Mouse (Mus musculus) G1E (cell line): ENCODE results near the gene Coq8a. TPM values are rescaled to one million over a fixed set of nuclear protein-coding genes. Genes with fewer than 3 reads are reported as not detected.

Source experiments
- ATAC-seq: 2 replicates; pipeline ENCODE4 v1.8.0; 2016; ENCODE audit warnings: mild to moderate bottlenecking; ENCODE audit not compliant: insufficient number of reproducible peaks, poor library complexity, low FRiP score, severe bottlenecking; ENCODE audit errors: extremely low read depth
- DNase-seq: peaks from one replicate; pipeline ENCODE4 v3.0.0; 2012; ENCODE audit warnings: low spot score
- H3K27me3 ChIP-seq: 2 replicates; pipeline ENCODE4 v1.6.1; 2012; ENCODE audit warnings: mild to moderate bottlenecking, low read length, inconsistent platforms; ENCODE audit not compliant: insufficient read depth
- H3K36me3 ChIP-seq: replicated peaks from 2 replicates; pipeline ENCODE3; 2012; ENCODE audit warnings: mild to moderate bottlenecking, inconsistent platforms
- H3K4me1 ChIP-seq: 2 replicates; pipeline ENCODE4 v1.6.1; 2012; ENCODE audit warnings: low read depth, low read length, inconsistent platforms, mixed read lengths; ENCODE audit not compliant: insufficient read depth
- H3K4me3 ChIP-seq: 2 replicates; pipeline ENCODE4 v1.5.1; 2012; ENCODE audit warnings: low read depth, mild to moderate bottlenecking, inconsistent platforms, low read length, moderate library complexity, mixed read lengths
- H3K9me3 ChIP-seq: replicated peaks from 2 replicates; pipeline ENCODE4 v1.6.1; 2012; ENCODE audit warnings: inconsistent platforms
- CTCF ChIP-seq: IDR thresholded peaks from 2 replicates; pipeline ENCODE4 v1.5.1; 2012; ENCODE audit warnings: low read depth, low read length, inconsistent platforms, mixed read lengths
- GATA1 ChIP-seq: IDR thresholded peaks from 2 replicates; pipeline ENCODE4 v1.6.1; 2012; ENCODE audit warnings: borderline replicate concordance, low read length, inconsistent platforms, mixed read lengths
- GATA2 ChIP-seq: IDR thresholded peaks from 2 replicates; pipeline ENCODE4 v1.6.1; 2012; ENCODE audit warnings: low read depth, low read length, inconsistent platforms, borderline replicate concordance
- POLR2AphosphoS5 ChIP-seq: IDR thresholded peaks from 2 replicates; pipeline ENCODE4 v1.6.1; 2012; ENCODE audit warnings: low read depth, low read length, inconsistent platforms; ENCODE audit not compliant: insufficient replicate concordance
- TAL1 ChIP-seq: conservative IDR thresholded peaks from 2 replicates; pipeline ENCODE4 v1.6.1; 2012; ENCODE audit warnings: low read depth, low read length, inconsistent platforms, mixed read lengths
- polyA plus RNA-seq: library from polyadenylated mRNA; stranded (reverse); fragments of >175 nt; gene quantifications from 2 replicates; pipeline ENCODE4 v1.2.3, GENCODE M21; 2012
- total RNA-seq, 2 experiments: library from RNA; stranded (forward) in 1 of 2; stranded (reverse) in 1 of 2; fragments of 200-1000 nt in 1 of 2; fragments of >200 nt in 1 of 2; fragmentation: Nextera tagmentation in 1 of 2; gene quantifications; 2 replicates each; pipeline ENCODE4 v1.2.3; 2014 to 2017

The Coq8a gene
- total and polyA plus RNA-seq, 3 experiments, result 4.0 to 6.2 (median 4.4) TPM

DNA sequence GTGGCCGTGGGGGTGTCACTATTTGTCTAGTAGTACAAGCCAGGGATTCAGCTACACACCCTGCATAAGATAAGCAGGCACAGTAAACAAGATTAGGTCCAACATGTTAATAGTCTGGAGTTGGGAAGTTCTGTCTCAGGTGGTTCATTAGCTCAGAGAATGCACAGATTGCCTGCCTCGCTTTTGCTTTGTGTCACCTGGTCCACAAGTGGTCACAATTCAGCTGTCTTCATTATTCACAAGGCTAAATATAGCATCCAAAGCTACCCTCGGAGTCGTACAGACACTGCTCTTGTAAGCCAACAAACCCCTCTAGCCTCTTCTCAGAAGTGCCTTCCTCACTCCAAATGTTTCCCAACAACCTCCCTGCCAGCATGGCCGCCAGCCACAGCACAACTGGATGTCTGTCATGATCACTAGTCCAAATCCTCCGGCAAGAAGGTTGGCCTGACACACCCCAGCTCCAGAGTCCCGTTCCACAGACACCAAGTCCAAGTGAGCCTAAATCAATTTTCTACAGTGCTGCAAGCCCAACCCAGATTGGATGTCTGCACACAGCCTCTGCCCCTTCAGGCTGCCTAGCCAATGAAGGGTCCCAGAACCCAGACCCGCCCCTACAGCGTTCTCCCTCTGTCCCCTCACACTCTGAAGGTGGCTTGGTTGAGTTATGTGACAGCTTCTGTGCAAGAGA lies 4.5 kb downstream of the Coq8a start:
- no peak for TF ChIP-seq CTCF
- TF ChIP-seq POLR2AphosphoS5, result no peak
- TF ChIP-seq GATA1, result no peak
- no peak for TF ChIP-seq TAL1
- TF ChIP-seq GATA2, result no peak
- Histone ChIP-seq H3K27me3 (peaks cover 50% of the 10 kb centered on the region), H3K36me3 (no peaks in the 10 kb centered on the region), H3K4me3 (peak overlapping the region; percentile 86), H3K9me3 (no peaks in the 10 kb centered on the region), H3K4me1 (peaks cover 36% of the 10 kb centered on the region)
- ATAC-seq (no peak), DNase-seq (peak; percentile 37)

DNA sequence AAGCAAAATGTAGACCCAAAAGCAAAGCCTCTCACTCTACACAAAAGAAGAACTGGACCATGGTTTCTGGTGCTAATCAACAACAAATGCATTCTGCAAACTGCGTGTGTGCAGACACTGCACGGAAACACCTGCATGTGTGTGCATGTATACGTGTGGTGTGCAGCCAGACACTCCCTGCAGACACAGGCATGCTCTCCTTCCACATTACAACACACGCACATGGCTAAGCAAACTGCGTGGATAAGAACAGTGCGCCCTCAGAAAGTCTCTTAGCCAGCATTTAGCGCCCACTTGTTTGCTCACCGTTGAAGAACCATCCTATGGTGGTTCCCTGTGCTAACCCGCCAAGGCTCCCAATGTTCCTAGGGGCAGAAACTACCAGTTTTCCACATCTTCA lies 5.4 kb downstream of the Coq8a start:
- Histone ChIP-seq H3K4me3 (no peak overlapping the region), H3K27me3 (peaks cover 44% of the 10 kb centered on the region), H3K4me1 (peaks cover 31% of the 10 kb centered on the region), H3K9me3 (no peaks in the 10 kb centered on the region), H3K36me3 (no peaks in the 10 kb centered on the region)
- ATAC-seq (no peak), DNase-seq (no peak)
- TF ChIP-seq POLR2AphosphoS5, result no peak
- no peak for TF ChIP-seq GATA1
- TF ChIP-seq TAL1, result no peak
- no peak for TF ChIP-seq CTCF
- no peak for TF ChIP-seq GATA2

DNA sequence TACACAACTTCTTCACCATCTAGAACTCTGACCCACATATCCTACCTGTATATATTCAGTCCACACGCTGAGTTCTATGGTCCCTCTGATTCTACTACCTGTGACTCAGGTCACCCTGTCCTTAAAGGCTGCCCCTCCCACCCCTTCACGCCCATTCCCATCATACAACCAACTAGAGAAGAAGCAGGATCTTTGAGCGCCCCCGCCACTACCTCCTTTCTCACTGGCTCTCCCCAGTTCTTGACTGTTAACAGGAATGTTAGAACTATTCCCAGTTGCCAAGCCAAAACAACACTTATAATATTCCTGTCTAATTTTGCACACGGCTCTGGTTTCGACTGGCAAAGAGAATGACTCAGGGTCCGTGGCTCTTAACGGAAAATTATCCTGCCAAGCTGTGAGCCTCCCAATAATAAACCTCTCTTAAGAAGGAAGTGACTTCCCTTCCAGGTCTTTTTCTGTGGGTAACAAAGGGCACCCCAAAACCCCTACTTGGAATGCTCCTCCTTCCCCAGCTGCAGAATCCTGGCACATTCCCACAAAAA lies 5.9 kb downstream of the Coq8a start:
- H3K9me3 ChIP-seq, result no peaks in the 10 kb centered on the region
- TF ChIP-seq TAL1 (no peak), GATA1 (no peak), POLR2AphosphoS5 (no peak), CTCF (no peak), GATA2 (no peak)
- no peak overlapping the region for H3K4me3 ChIP-seq
- no peak for ATAC-seq
- H3K4me1 ChIP-seq, result peaks cover 29% of the 10 kb centered on the region
- H3K36me3 ChIP-seq, result no peaks in the 10 kb centered on the region
- H3K27me3 ChIP-seq, result peaks cover 43% of the 10 kb centered on the region
- DNase-seq, result no peak

DNA sequence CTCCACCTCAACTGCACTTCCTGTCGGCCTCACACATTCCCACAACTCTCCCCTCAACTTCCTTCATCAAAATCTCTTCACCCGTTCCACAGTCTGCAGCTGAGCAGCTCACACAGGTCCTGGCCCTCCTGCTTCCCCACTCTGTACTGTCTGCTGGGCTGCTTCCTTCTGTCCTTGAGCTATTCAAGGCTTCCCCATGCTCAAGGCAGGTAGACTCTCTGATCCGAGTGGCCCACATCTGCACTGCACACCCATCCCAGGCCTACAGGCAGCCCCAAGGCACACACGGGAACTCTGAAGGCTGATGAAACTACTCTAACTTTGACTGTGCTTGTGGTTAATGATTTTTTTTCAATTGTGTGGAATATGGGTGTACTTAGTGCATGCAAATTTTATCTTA lies 6.5 kb downstream of the Coq8a start:
- no peak for ATAC-seq
- Histone ChIP-seq H3K27me3 (peaks cover 47% of the 10 kb centered on the region), H3K9me3 (no peaks in the 10 kb centered on the region), H3K4me1 (peaks cover 29% of the 10 kb centered on the region), H3K4me3 (no peak overlapping the region), H3K36me3 (no peaks in the 10 kb centered on the region)
- TF ChIP-seq GATA1, result no peak
- TF ChIP-seq TAL1, result no peak
- no peak for TF ChIP-seq POLR2AphosphoS5
- TF ChIP-seq GATA2, result no peak
- TF ChIP-seq CTCF, result no peak
- DNase-seq, result no peak

DNA sequence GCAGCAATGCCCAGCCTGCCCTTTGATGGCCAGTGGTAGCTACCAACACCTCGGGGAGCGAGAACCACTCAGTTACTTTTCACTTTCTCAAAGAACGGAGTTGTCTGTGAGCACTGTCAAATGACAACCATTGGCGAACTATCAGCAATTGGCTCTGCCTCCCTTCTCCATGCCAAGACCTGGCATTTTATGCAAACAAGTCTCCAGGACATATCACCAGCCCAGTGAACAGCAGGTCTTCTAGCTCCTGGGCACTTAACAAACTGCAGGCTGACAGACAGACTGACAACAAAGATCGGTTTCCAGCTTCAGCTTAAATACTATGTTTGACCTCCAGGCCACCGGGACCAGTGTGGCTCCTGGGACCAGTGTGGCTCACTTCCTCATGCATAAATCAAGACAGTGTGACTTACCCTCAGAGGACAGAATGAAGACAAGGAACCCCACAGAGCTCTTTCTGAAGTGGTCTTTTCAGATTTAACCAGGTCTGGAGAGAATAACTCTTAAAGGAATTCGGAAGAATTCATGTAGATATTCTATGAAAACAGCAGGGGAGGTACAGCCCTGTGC lies 7.7 kb downstream of the Coq8a start:
- Histone ChIP-seq H3K4me1 (peaks cover 29% of the 10 kb centered on the region), H3K4me3 (no peak overlapping the region), H3K9me3 (no peaks in the 10 kb centered on the region), H3K27me3 (peaks cover 49% of the 10 kb centered on the region), H3K36me3 (no peaks in the 10 kb centered on the region)
- ATAC-seq (no peak), DNase-seq (no peak)
- TF ChIP-seq GATA2 (no peak), CTCF (no peak), GATA1 (no peak), POLR2AphosphoS5 (no peak), TAL1 (no peak)

DNA sequence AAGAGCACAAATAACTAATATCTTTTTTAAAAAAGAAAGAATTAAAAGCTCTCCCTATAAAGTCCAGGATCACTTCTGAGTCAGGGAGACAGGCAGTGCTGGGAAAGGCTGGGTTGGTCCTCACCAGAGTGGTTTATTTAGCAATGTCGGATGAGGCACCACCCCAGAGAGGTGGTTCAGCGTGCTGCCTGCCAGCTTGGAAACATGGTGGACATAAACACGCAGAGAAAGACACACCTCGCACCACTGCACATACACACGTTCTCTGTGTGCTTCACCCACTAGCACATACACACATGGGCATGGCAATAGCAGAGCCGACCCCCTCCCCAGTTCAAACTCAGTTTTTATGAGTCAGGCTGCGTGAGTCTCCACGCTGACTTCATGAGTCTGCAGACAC lies 8.3 kb downstream of the Coq8a start:
- no peak for TF ChIP-seq CTCF
- no peak for TF ChIP-seq GATA2
- TF ChIP-seq GATA1, result no peak
- TF ChIP-seq POLR2AphosphoS5, result no peak
- no peak for TF ChIP-seq TAL1
- H3K4me1 ChIP-seq, result peaks cover 25% of the 10 kb centered on the region

DNA sequence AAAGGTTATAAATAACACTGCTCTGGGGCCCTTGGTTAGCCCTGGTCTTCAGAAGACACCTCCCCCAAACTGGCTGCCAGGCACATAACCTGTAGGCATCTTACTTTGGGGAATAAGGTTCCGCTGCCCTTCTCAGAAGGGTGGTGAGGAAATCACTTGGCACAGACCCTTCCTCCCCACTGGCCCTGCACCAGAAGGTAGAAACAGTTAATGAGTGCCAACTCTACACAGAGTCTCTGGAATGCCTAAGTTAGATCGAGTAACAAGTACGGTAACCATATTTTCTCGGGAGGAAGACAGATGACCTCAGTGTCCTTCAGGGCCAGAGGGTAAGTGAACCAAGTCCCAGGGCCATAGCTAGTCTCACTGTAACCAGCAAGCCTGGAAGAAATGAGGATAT lies 10.5 kb downstream of the Coq8a start:
- DNase-seq (no peak), ATAC-seq (no peak)
- Histone ChIP-seq H3K27me3 (peaks cover 46% of the 10 kb centered on the region), H3K4me3 (no peak overlapping the region), H3K36me3 (no peaks in the 10 kb centered on the region), H3K4me1 (peaks cover 16% of the 10 kb centered on the region), H3K9me3 (no peaks in the 10 kb centered on the region)
- TF ChIP-seq TAL1 (no peak), GATA1 (no peak), POLR2AphosphoS5 (no peak), GATA2 (no peak), CTCF (no peak)

More for the DNA sequence above, 8.3 kb downstream of the Coq8a start:
- peaks cover 54% of the 10 kb centered on the region for H3K27me3 ChIP-seq
- ATAC-seq, result no peak
- no peak overlapping the region; the same call in 1 of the 2 replicates for H3K4me3 ChIP-seq
- no peak for DNase-seq
- H3K9me3 ChIP-seq, result no peaks in the 10 kb centered on the region
- no peaks in the 10 kb centered on the region for H3K36me3 ChIP-seq
